Comparison of ENCODE assay signal across 11 mouse cellular contexts in the genomic region with DNA sequence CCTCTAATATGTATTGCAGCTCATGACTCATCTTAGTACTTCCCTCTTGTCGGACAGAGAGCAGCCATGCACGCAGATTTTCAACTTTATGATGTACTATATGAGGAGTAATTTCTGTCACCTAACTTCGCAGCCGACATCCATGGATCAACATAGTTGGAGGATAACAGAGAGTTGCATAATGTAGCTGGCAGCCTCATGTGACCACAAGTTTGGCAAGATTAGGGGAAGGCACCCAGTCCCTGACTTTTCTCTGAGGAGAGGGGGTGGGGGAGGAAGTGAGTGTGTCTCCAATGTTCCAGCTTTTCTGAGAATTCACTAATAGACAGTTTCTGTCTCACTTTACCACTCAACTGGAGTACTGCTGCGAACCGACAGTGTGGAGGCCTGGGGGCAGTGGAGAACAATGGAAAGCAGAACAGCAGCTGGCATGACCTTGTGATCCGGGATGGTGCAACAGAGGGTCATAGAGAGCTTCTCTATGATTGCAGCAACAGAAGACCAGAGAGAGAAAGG.
DNase-seq lines count a peak whose midpoint lies in the region; ATAC-seq lines count a peak whose summit lies in the region.
"Had no signal": no experiment of that assay in that cellular context is flagged by ENCODE, and none has a peak within 500 bp of the region (broad histone marks: within the 10 kb centered on the region; RNA-seq: fewer than 3 reads in every experiment).

No protein-coding gene starts in this region.

- no peak overlapping the region for H3K4me3 ChIP-seq in midbrain, embryonic 14.5 days (replicated peaks; ENCODE audit: low read depth, low read length)
- H3K4me3 ChIP-seq: hindbrain, embryonic 13.5 days; midbrain, embryonic 15.5 days had no signal

- H3K9ac ChIP-seq in midbrain, embryonic 14.5 days (replicated peaks; ENCODE audit: low read length) = no peak overlapping the region
- H3K9ac ChIP-seq: hindbrain, embryonic 13.5 days; midbrain, embryonic 15.5 days had no signal

- H3K4me2 ChIP-seq in midbrain, embryonic 14.5 days (ENCODE audit: low read length) = no peak overlapping the region
- H3K4me2 ChIP-seq: hindbrain, embryonic 13.5 days; midbrain, embryonic 15.5 days had no signal

- H3K4me1 ChIP-seq in midbrain, embryonic 14.5 days (ENCODE audit: control insufficient read depth, insufficient read depth, low read length) = no peaks in the 10 kb centered on the region
- H3K4me1 ChIP-seq: midbrain, embryonic 15.5 days had no signal

- H3K27me3 ChIP-seq in midbrain, embryonic 14.5 days (ENCODE audit: control insufficient read depth, insufficient read depth, low read length) = no peaks in the 10 kb centered on the region
- H3K27me3 ChIP-seq: hindbrain, embryonic 13.5 days; midbrain, embryonic 15.5 days had no signal

- 78% methylated on average over 7 of the region's 7 CpGs for WGBS in midbrain, embryonic 14.5 days

- peak; percentile 5 for DNase-seq in cerebellum, adult 11-12 months
- no peak for DNase-seq in cerebellum, postnatal 36 days
- peak; percentile 13 for DNase-seq in 3T3-L1 (ENCODE audit: low read depth, low spot score)
- peak; percentile 70 for DNase-seq in gonadal fat pad, adult 2 months (ENCODE audit: low read depth)
- peak; percentile 42 to 53 for DNase-seq in lung, postnatal 4 days
- no peak for DNase-seq in ovary, postnatal 14 days (ENCODE audit: low spot score)
- DNase-seq in midbrain, embryonic 14.5 days = no peak
- DNase-seq in layer of hippocampus, postnatal 14 days (ENCODE audit: low spot score in 2 of 2) = no peak
- DNase-seq: kidney, postnatal 4 days had no signal

- no peak overlapping the region for H3K27ac ChIP-seq in midbrain, embryonic 14.5 days (replicated peaks; ENCODE audit: low read depth, low read length)
- H3K27ac ChIP-seq: hindbrain, embryonic 13.5 days; midbrain, embryonic 15.5 days had no signal

- H3K9me3 ChIP-seq in midbrain, embryonic 14.5 days (ENCODE audit: control insufficient read depth, low read length) = no peaks in the 10 kb centered on the region
- H3K9me3 ChIP-seq: hindbrain, embryonic 13.5 days; midbrain, embryonic 15.5 days had no signal

- ATAC-seq in midbrain, embryonic 14.5 days (ENCODE audit: low FRiP score, low TSS enrichment) = no peak
- ATAC-seq: midbrain, embryonic 15.5 days had no signal

- no peaks in the 10 kb centered on the region for H3K36me3 ChIP-seq in midbrain, embryonic 14.5 days (ENCODE audit: control insufficient read depth, insufficient read depth, low read length)
- H3K36me3 ChIP-seq: hindbrain, embryonic 13.5 days; midbrain, embryonic 15.5 days had no signal

Comparison
In these comparisons a context has a peak if more than half of its experiments do, and no peak if none do; other contexts are left out.
1. DNase-seq: peak in cerebellum, adult 11-12 months (single experiment), 3T3-L1 (single experiment), gonadal fat pad, adult 2 months (single experiment) and lung, postnatal 4 days (2 of 2); none in cerebellum, postnatal 36 days (0 of 2), ovary, postnatal 14 days (single experiment), midbrain, embryonic 14.5 days (single experiment) and layer of hippocampus, postnatal 14 days (0 of 2).